Comparison of ENCODE assay signal across 9 mouse cellular contexts in the genomic region with DNA sequence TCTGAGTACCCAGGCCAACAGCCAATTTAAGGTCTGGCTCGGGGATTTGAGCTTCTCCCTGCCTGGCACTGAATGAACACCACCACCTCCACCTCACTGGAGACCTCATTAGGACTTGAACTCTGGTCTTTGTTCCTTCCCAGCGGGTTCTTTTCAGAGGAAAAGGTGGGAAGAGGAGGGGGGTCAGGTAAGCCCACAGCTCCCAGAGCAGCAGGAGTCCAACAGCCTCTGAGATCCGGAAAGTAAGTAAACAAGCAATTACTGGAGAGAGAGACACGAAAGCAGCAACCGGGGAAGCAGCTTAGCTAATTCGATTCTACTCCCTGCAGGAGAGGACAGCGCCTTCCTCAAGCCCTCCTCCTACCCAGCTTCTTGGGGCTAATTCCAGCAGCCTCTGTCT. TPM values are rescaled to one million over a fixed set of nuclear protein-coding genes. Genes with fewer than 3 reads are reported as not detected.
DNase-seq lines count a peak whose midpoint lies in the region; ATAC-seq and TF ChIP-seq lines count a peak whose summit lies in the region.
"Had no signal": no experiment of that assay in that cellular context is flagged by ENCODE, and none has a peak within 500 bp of the region (broad histone marks: within the 10 kb centered on the region; RNA-seq: fewer than 3 reads in every experiment).

No protein-coding gene starts in this region.

- TF ChIP-seq CTCF in gastrocnemius, adult 2 months (IDR thresholded peaks at IDR 0.05) = no peak
- TF ChIP-seq CTCF in MEL (IDR thresholded peaks at IDR 0.05 in 2 of 3, conservative IDR thresholded peaks at IDR 0.05 in 1 of 3; ENCODE audit: control insufficient read depth in 1 of 3, insufficient read depth in 1 of 3, low read depth in 2 of 3, low read length in 3 of 3, poor library complexity in 1 of 3, severe bottlenecking in 1 of 3) = no peak

- H3K27me3 ChIP-seq in MEL (ENCODE audit: control insufficient read depth in 1 of 2, insufficient read depth in 2 of 2, low read length in 2 of 2) = no peaks in the 10 kb centered on the region
- no peaks in the 10 kb centered on the region for H3K27me3 ChIP-seq in hindbrain, embryonic 12.5 days
- no peaks in the 10 kb centered on the region for H3K27me3 ChIP-seq in limb, embryonic 15.5 days

- DNase-seq in gastrocnemius, adult 2 months = no peak
- no peak for DNase-seq in gastrocnemius, adult 18-20 months (ENCODE audit: low spot score)
- DNase-seq in MEL (ENCODE audit: low read depth, low spot score) = peak; percentile 60
- DNase-seq in adrenal gland, postnatal 25 days = no peak
- no peak for DNase-seq in testis, postnatal 14 days (ENCODE audit: low spot score)

- TF ChIP-seq POLR2A in MEL (IDR thresholded peaks at IDR 0.05; ENCODE audit: control insufficient read depth in 1 of 2, insufficient read depth in 1 of 2, low read depth in 1 of 2, low read length in 2 of 2, poor library complexity in 1 of 2) = no peak

- intact Hi-C loops in gastrocnemius, adult 2 months (cut with DNase I) = no loop called here

- H3K9me3 ChIP-seq in MEL (replicated peaks; ENCODE audit: insufficient read depth, low read length) = no peaks in the 10 kb centered on the region
- H3K9me3 ChIP-seq in hindbrain, embryonic 12.5 days (replicated peaks) = no peaks in the 10 kb centered on the region
- H3K9me3 ChIP-seq in limb, embryonic 15.5 days = no peaks in the 10 kb centered on the region

- no peak for ATAC-seq in hindbrain, embryonic 12.5 days (ENCODE audit: low FRiP score)
- no peak for ATAC-seq in limb, embryonic 15.5 days (ENCODE audit: insufficient number of reproducible peaks, low FRiP score, low TSS enrichment, low read depth)
- no peak for ATAC-seq in inflammation-experienced regulatory T-cells, adult 6 months

- WGBS in hindbrain, embryonic 12.5 days = 9% methylated on average over 7 of the region's 7 CpGs
- WGBS in limb, embryonic 15.5 days = 19% methylated on average over 7 of the region's 7 CpGs

- no peak overlapping the region for H3K4me2 ChIP-seq in hindbrain, embryonic 12.5 days (replicated peaks)
- no peak overlapping the region for H3K4me2 ChIP-seq in limb, embryonic 15.5 days

- no peak for TF ChIP-seq RAD21 in MEL (IDR thresholded peaks at IDR 0.05; ENCODE audit: low read depth, low read length)

- no peak overlapping the region for H3K4me3 ChIP-seq in gastrocnemius, adult 2 months
- H3K4me3 ChIP-seq in MEL (ENCODE audit: control insufficient read depth in 1 of 2, insufficient read depth in 1 of 2, low read depth in 2 of 2, low read length in 2 of 2) = peak overlapping the region; percentile 41 to 59
- no peak overlapping the region for H3K4me3 ChIP-seq in hindbrain, embryonic 12.5 days
- no peak overlapping the region for H3K4me3 ChIP-seq in limb, embryonic 15.5 days
- H3K4me3 ChIP-seq: myocyte had no signal

- H3K79me2 ChIP-seq in MEL (ENCODE audit: control insufficient read depth, insufficient read depth, low read length, poor library complexity) = no peaks in the 10 kb centered on the region; the same call in 1 of the 2 replicates

- H3K27ac ChIP-seq in gastrocnemius, adult 2 months = peak overlapping the region; percentile 57
- peak overlapping the region; percentile 65 for H3K27ac ChIP-seq in MEL (ENCODE audit: control insufficient read depth, low read depth, low read length)
- H3K27ac ChIP-seq in hindbrain, embryonic 12.5 days = peak overlapping the region; percentile 46
- peak overlapping the region; percentile 60 for H3K27ac ChIP-seq in limb, embryonic 15.5 days

- peaks cover 0 to 28% of the 10 kb centered on the region in 2 experiments; a peak in 2 of 4 replicates for H3K36me3 ChIP-seq in MEL (ENCODE audit: control insufficient read depth in 1 of 2, insufficient read depth in 2 of 2, low read length in 2 of 2)
- H3K36me3 ChIP-seq in hindbrain, embryonic 12.5 days = no peaks in the 10 kb centered on the region
- H3K36me3 ChIP-seq in limb, embryonic 15.5 days = no peaks in the 10 kb centered on the region

- peaks cover 18 to 49% of the 10 kb centered on the region in 2 experiments for H3K4me1 ChIP-seq in MEL (ENCODE audit: control insufficient read depth in 1 of 2, insufficient read depth in 2 of 2, low read length in 2 of 2)
- H3K4me1 ChIP-seq in hindbrain, embryonic 12.5 days = peaks cover 53% of the 10 kb centered on the region
- peaks cover 79% of the 10 kb centered on the region for H3K4me1 ChIP-seq in limb, embryonic 15.5 days

- no peak for TF ChIP-seq EP300 in MEL (IDR thresholded peaks at IDR 0.05; ENCODE audit: low read depth in 1 of 2, low read length in 2 of 2)

- H3K9ac ChIP-seq in MEL (ENCODE audit: control insufficient read depth, low read depth, low read length, poor library complexity, severe bottlenecking) = peak overlapping the region; percentile 61
- no peak overlapping the region for H3K9ac ChIP-seq in hindbrain, embryonic 12.5 days
- no peak overlapping the region for H3K9ac ChIP-seq in limb, embryonic 15.5 days

TF ChIP-seq in MEL, 35 proteins besides CTCF, POLR2A, EP300 and RAD21:
- no peak for TF ChIP-seq MEF2A (IDR thresholded peaks at IDR 0.05; ENCODE audit: extremely low read depth, insufficient replicate concordance, low read depth, low read length, poor library complexity, severe bottlenecking)
- no peak for TF ChIP-seq RCOR1 (IDR thresholded peaks at IDR 0.05; ENCODE audit: low read depth, low read length)
- no peak for TF ChIP-seq MXI1 (IDR thresholded peaks at IDR 0.05; ENCODE audit: low read depth, low read length)
- no peak for TF ChIP-seq TBP (IDR thresholded peaks at IDR 0.05; ENCODE audit: low read depth, low read length)
- no peak for TF ChIP-seq MAFK (IDR thresholded peaks at IDR 0.05; ENCODE audit: borderline replicate concordance, low read depth, low read length)
- no peak for TF ChIP-seq TCF12 (IDR thresholded peaks at IDR 0.05; ENCODE audit: low read depth, low read length)
- TF ChIP-seq ZC3H11A (IDR thresholded peaks at IDR 0.05; ENCODE audit: low read depth, low read length) = no peak

RNA-seq across cellular contexts. Expression of a gene that starts 13.0 kb away (rescaled TPM):
- 1 to 10 TPM; 4.6 to 4.7 TPM for total RNA-seq in gastrocnemius, adult 2 months (2021)
- 10 to 100 TPM in 1 of 2 experiments, 1 to 10 TPM in 1; 4.7 to 19.4 TPM for total RNA-seq in gastrocnemius, adult 18-20 months (2021)
- total RNA-seq in MEL (2012; rRNA removed) = 7.2 and 7.5 TPM in 2 replicates
- polyA plus RNA-seq in MEL (2012; ENCODE audit: insufficient read depth in 1 of 2, insufficient read length in 2 of 2, low read depth in 1 of 2, low replicate concordance in 2 of 2, missing spikeins in 1 of 2) = 1 to 10 TPM in 1 of 2 experiments, not detected in 1; 7.4 TPM
- polyA plus RNA-seq in hindbrain, embryonic 12.5 days (2016; fragmentation: Nextera tagmentation; extraction: Ambion mirVana) = 16.5 and 17.7 TPM in 2 replicates
- 5.5 and 7.1 TPM in 2 replicates for polyA plus RNA-seq in limb, embryonic 15.5 days (2015; fragmentation: Nextera tagmentation; extraction: Ambion mirVana)
- total RNA-seq in adrenal gland, postnatal 25 days (2021) = 6.7 and 9.1 TPM in 2 replicates
- 10 to 100 TPM in 1 of 3 experiments, 1 to 10 TPM in 2; 6.6 to 12.8 (median 7.5) TPM for polyA plus RNA-seq in inflammation-experienced regulatory T-cells, adult 6 months (2017; shearing (Covaris generic))

Comparison
In these comparisons a context has a peak if more than half of its experiments do, and no peak if none do; other contexts are left out.
1. H3K4me3 ChIP-seq: peak in MEL (2 of 2); none in gastrocnemius, adult 2 months (single experiment), hindbrain, embryonic 12.5 days (single experiment) and limb, embryonic 15.5 days (single experiment).
2. Peak in every context shown above with its lines, with median percentiles within 50 percentile points of each other: H3K27ac ChIP-seq.